In genomic region chr13:23584331-23584730, GRCm38 (mm10) we compare ENCODE assay signal across 8 mouse cellular contexts. TPM values are rescaled to one million over a fixed set of nuclear protein-coding genes. Genes with fewer than 3 reads are reported as not detected.
DNase-seq lines count a peak whose midpoint lies in the region; ATAC-seq lines count a peak whose summit lies in the region.

No protein-coding gene starts in this region.

- H3K27me3 ChIP-seq in lung, embryonic 16.5 days (ENCODE audit: control insufficient read depth, insufficient read depth, low read depth, low read length) = no peaks in the 10 kb centered on the region
- no peaks in the 10 kb centered on the region for H3K27me3 ChIP-seq in intestine, embryonic 16.5 days (replicated peaks; ENCODE audit: control insufficient read depth, insufficient read depth, low read length)
- H3K27me3 ChIP-seq in neural tube, embryonic 12.5 days (replicated peaks) = no peaks in the 10 kb centered on the region

- H3K9me3 ChIP-seq in lung, embryonic 16.5 days (ENCODE audit: control insufficient read depth, low read length) = no peaks in the 10 kb centered on the region
- H3K9me3 ChIP-seq in intestine, embryonic 16.5 days (ENCODE audit: control insufficient read depth, low read length) = no peaks in the 10 kb centered on the region
- no peaks in the 10 kb centered on the region for H3K9me3 ChIP-seq in neural tube, embryonic 12.5 days

- no peak for ATAC-seq in lung, embryonic 16.5 days (ENCODE audit: low read depth)
- no peak for ATAC-seq in intestine, embryonic 16.5 days
- ATAC-seq in neural tube, embryonic 12.5 days (ENCODE audit: low FRiP score, low read depth) = no peak
- no peak for ATAC-seq in megakaryocyte-erythroid progenitor cell, adult 5-6 weeks (replicated peaks; ENCODE audit: low FRiP score, low TSS enrichment, poor library complexity, severe bottlenecking)

- peak overlapping the region; percentile 80 for H3K9ac ChIP-seq in lung, embryonic 16.5 days (ENCODE audit: low read length)
- H3K9ac ChIP-seq in intestine, embryonic 16.5 days (ENCODE audit: low read depth, low read length) = 0 out of 2 replicates have a peak overlapping the region, but pooled peaks have one; percentile 22
- peak overlapping the region; percentile 27 for H3K9ac ChIP-seq in neural tube, embryonic 12.5 days

- peak overlapping the region; percentile 51 for H3K4me3 ChIP-seq in lung, embryonic 16.5 days (ENCODE audit: low read length)
- H3K4me3 ChIP-seq in intestine, embryonic 16.5 days (ENCODE audit: low read length) = peak overlapping the region; percentile 46; the same call in 1 of the 2 replicates
- no peak overlapping the region for H3K4me3 ChIP-seq in neural tube, embryonic 12.5 days

- no peaks in the 10 kb centered on the region for H3K36me3 ChIP-seq in lung, embryonic 16.5 days (ENCODE audit: control insufficient read depth, insufficient read depth, low read length)
- H3K36me3 ChIP-seq in intestine, embryonic 16.5 days (ENCODE audit: control insufficient read depth, insufficient read depth, low read length) = no peaks in the 10 kb centered on the region
- no peaks in the 10 kb centered on the region for H3K36me3 ChIP-seq in neural tube, embryonic 12.5 days

- no peak for DNase-seq in lung, postnatal 25 days (ENCODE audit: low spot score)
- DNase-seq in embryo, embryonic 10.5 days (ENCODE audit: low spot score) = peak; percentile 56
- no peak for DNase-seq in retina, embryonic 14.5 days (ENCODE audit: low spot score)
- DNase-seq in gastrocnemius, postnatal 14 days = no peak

- peaks cover 26% of the 10 kb centered on the region for H3K4me1 ChIP-seq in lung, embryonic 16.5 days (replicated peaks; ENCODE audit: control insufficient read depth, insufficient read depth, low read length)
- H3K4me1 ChIP-seq in intestine, embryonic 16.5 days (ENCODE audit: control insufficient read depth, insufficient read depth, low read length) = peaks cover 18% of the 10 kb centered on the region
- H3K4me1 ChIP-seq in neural tube, embryonic 12.5 days = peaks cover 27% of the 10 kb centered on the region

- peak overlapping the region; percentile 83 for H3K4me2 ChIP-seq in lung, embryonic 16.5 days (ENCODE audit: low read depth, low read length)
- H3K4me2 ChIP-seq in intestine, embryonic 16.5 days (ENCODE audit: low read depth, low read length) = peak overlapping the region; percentile 66
- H3K4me2 ChIP-seq in neural tube, embryonic 12.5 days (replicated peaks) = peak overlapping the region; percentile 71

- H3K27ac ChIP-seq in lung, embryonic 16.5 days (ENCODE audit: low read length) = peak overlapping the region; percentile 98
- peak overlapping the region; percentile 96 for H3K27ac ChIP-seq in intestine, embryonic 16.5 days (ENCODE audit: low read length)
- H3K27ac ChIP-seq in neural tube, embryonic 12.5 days = peak overlapping the region; percentile 86; the same call in 1 of the 2 replicates

- intact Hi-C loops in gastrocnemius, postnatal 14 days (cut with DNase I; ENCODE audit: low total_unique reads) = no loop called here

RNA-seq across cellular contexts. Expression of gene Hist1h4d, which starts 2.9 kb away (rescaled TPM):
- polyA plus RNA-seq in lung, embryonic 16.5 days (2015; fragmentation: Nextera tagmentation; extraction: Ambion mirVana) = 130 and 135 TPM in 2 replicates
- 61.7 and 73.9 TPM in 2 replicates for polyA plus RNA-seq in intestine, embryonic 16.5 days (2015; fragmentation: Nextera tagmentation; extraction: Ambion mirVana)
- 65.8 and 97.5 TPM in 2 replicates for polyA plus RNA-seq in neural tube, embryonic 12.5 days (2016; fragmentation: Nextera tagmentation; extraction: Ambion mirVana)
- 470 and 507 TPM in 2 replicates for total RNA-seq in megakaryocyte-erythroid progenitor cell, adult 5-6 weeks (2014; fragmentation: Nextera tagmentation)
- total RNA-seq in megakaryocyte-erythroid progenitor cell, adult 5-6 weeks (2017) = 756 and 1,171 TPM in 2 replicates
- 10 to 100 TPM; 88.4 to 95.8 TPM for total RNA-seq in gastrocnemius, postnatal 14 days (2021)

RNA-seq across cellular contexts. Expression of gene Hist1h3d, which starts 8.8 kb away (rescaled TPM):
- 7.4 and 9.5 TPM in 2 replicates for polyA plus RNA-seq in lung, embryonic 16.5 days (2015; fragmentation: Nextera tagmentation; extraction: Ambion mirVana)
- polyA plus RNA-seq in intestine, embryonic 16.5 days (2015; fragmentation: Nextera tagmentation; extraction: Ambion mirVana) = 3.8 and 4.8 TPM in 2 replicates
- 3.8 and 4.9 TPM in 2 replicates for polyA plus RNA-seq in neural tube, embryonic 12.5 days (2016; fragmentation: Nextera tagmentation; extraction: Ambion mirVana)
- total RNA-seq in megakaryocyte-erythroid progenitor cell, adult 5-6 weeks (2014; fragmentation: Nextera tagmentation) = 123 and 185 TPM in 2 replicates
- total RNA-seq in megakaryocyte-erythroid progenitor cell, adult 5-6 weeks (2017) = 84.0 and 189 TPM in 2 replicates
- total RNA-seq in gastrocnemius, postnatal 14 days (2021) = 10 to 100 TPM; 13.5 to 15.2 TPM

RNA-seq across cellular contexts. Expression of gene Hist1h2ad, which starts 10.2 kb away (rescaled TPM):
- 2.9 and 3.4 TPM in 2 replicates for polyA plus RNA-seq in lung, embryonic 16.5 days (2015; fragmentation: Nextera tagmentation; extraction: Ambion mirVana)
- 0.65 and 2.7 TPM in 2 replicates for polyA plus RNA-seq in intestine, embryonic 16.5 days (2015; fragmentation: Nextera tagmentation; extraction: Ambion mirVana)
- polyA plus RNA-seq in neural tube, embryonic 12.5 days (2016; fragmentation: Nextera tagmentation; extraction: Ambion mirVana) = 0.86 and 2.8 TPM in 2 replicates
- total RNA-seq in megakaryocyte-erythroid progenitor cell, adult 5-6 weeks (2014; fragmentation: Nextera tagmentation) = 1.4 and 11.1 TPM in 2 replicates
- 1,263 and 1,317 TPM in 2 replicates for total RNA-seq in megakaryocyte-erythroid progenitor cell, adult 5-6 weeks (2017)
- total RNA-seq in gastrocnemius, postnatal 14 days (2021) = 10 to 100 TPM; 13.9 to 14.8 TPM

RNA-seq across cellular contexts. Expression of gene Hist1h2bf, which starts 10.3 kb away (rescaled TPM):
- polyA plus RNA-seq in lung, embryonic 16.5 days (2015; fragmentation: Nextera tagmentation; extraction: Ambion mirVana) = 4.8 and 6.8 TPM in 2 replicates
- 0.62 and 2.1 TPM in 2 replicates for polyA plus RNA-seq in intestine, embryonic 16.5 days (2015; fragmentation: Nextera tagmentation; extraction: Ambion mirVana)
- polyA plus RNA-seq in neural tube, embryonic 12.5 days (2016; fragmentation: Nextera tagmentation; extraction: Ambion mirVana) = 3.4 and 6.6 TPM in 2 replicates
- 342 and 512 TPM in 2 replicates for total RNA-seq in megakaryocyte-erythroid progenitor cell, adult 5-6 weeks (2014; fragmentation: Nextera tagmentation)
- 329 and 662 TPM in 2 replicates for total RNA-seq in megakaryocyte-erythroid progenitor cell, adult 5-6 weeks (2017)
- 10 to 100 TPM; 47.0 to 49.6 TPM for total RNA-seq in gastrocnemius, postnatal 14 days (2021)

RNA-seq across cellular contexts. Expression of gene Hist1h2bg, which starts 13.1 kb away (rescaled TPM):
- 13.6 and 15.8 TPM in 2 replicates for polyA plus RNA-seq in lung, embryonic 16.5 days (2015; fragmentation: Nextera tagmentation; extraction: Ambion mirVana)
- 8.7 and 8.8 TPM in 2 replicates for polyA plus RNA-seq in intestine, embryonic 16.5 days (2015; fragmentation: Nextera tagmentation; extraction: Ambion mirVana)
- 8.8 and 11.8 TPM in 2 replicates for polyA plus RNA-seq in neural tube, embryonic 12.5 days (2016; fragmentation: Nextera tagmentation; extraction: Ambion mirVana)
- 386 and 627 TPM in 2 replicates for total RNA-seq in megakaryocyte-erythroid progenitor cell, adult 5-6 weeks (2014; fragmentation: Nextera tagmentation)
- total RNA-seq in megakaryocyte-erythroid progenitor cell, adult 5-6 weeks (2017) = 891 and 1,210 TPM in 2 replicates
- total RNA-seq in gastrocnemius, postnatal 14 days (2021) = 100 to 1,000 TPM; 102 to 113 TPM

Comparison
In these comparisons a context has a peak if more than half of its experiments do, and no peak if none do; other contexts are left out.
1. H3K9ac ChIP-seq: peak in every context shown above with its lines; median percentile 80 in lung, embryonic 16.5 days; 27 in neural tube, embryonic 12.5 days; 22 in intestine, embryonic 16.5 days.